Comparison of ENCODE assay signal across 29 mouse cellular contexts in genomic region chr1:58678412-58678811, GRCm38 (mm10). TPM values are rescaled to one million over a fixed set of nuclear protein-coding genes. Genes with fewer than 3 reads are reported as not detected.
"Had no signal": no experiment of that assay in that cellular context is flagged by ENCODE, and none has a peak within 500 bp of the region (broad histone marks: within the 10 kb centered on the region; RNA-seq: fewer than 3 reads in every experiment).

No protein-coding gene starts in this region.

RNA-seq across cellular contexts. Expression of gene Als2cr12, which starts 17.4 kb away (rescaled TPM):
- total RNA-seq: gastrocnemius, adult 18-20 months; gastrocnemius, adult 8-10 months; gastrocnemius, postnatal 14 days; gastrocnemius, postnatal 36 days; heart, adult 18-20 months; heart, adult 8-10 months; heart, postnatal 25 days; heart, postnatal 4 days; hindbrain, postnatal 0 days; layer of hippocampus, adult 18-20 months; layer of hippocampus, adult 8-10 months; layer of hippocampus, postnatal 14 days; layer of hippocampus, postnatal 36 days; left cerebral cortex, adult 18-20 months; left cerebral cortex, adult 8-10 months; left cerebral cortex, postnatal 10 days; left cerebral cortex, postnatal 25 days; left cerebral cortex, postnatal 4 days had no signal
- polyA plus RNA-seq: heart, embryonic 10.5 days; heart, embryonic 12.5 days; heart, embryonic 15.5 days; hindbrain, embryonic 11.5 days; hindbrain, embryonic 13.5 days; hindbrain, embryonic 15.5 days; intestine, embryonic 14.5 days; kidney, embryonic 15.5 days; limb, embryonic 12.5 days; liver, embryonic 11.5 days; liver, embryonic 13.5 days had no signal
